Mouse (Mus musculus): Measurements from ENCODE around the gene Lyst.
A peak's percentile ranks its signal among the peaks of the same experiment; 100 is the strongest.
"Not testable (repeated sequence)": the region's sequence is repeated elsewhere in the genome, so short reads cannot be mapped to it uniquely, and the experiment has no call there.

Gene Lyst

GRCm38 (mm10) chr13:13783296-13783695 is 193.1 kb downstream of the Lyst start:
- DNase-seq (ENCODE audit: low spot score) = peak; percentile 16

GRCm38 (mm10) chr13:13783894-13784419 is 193.8 kb downstream of the Lyst start, which contains the start of gene Gng4:
Gene Gng4 (plus strand): TSS chr13:13784059.
- peak; percentile 85 for DNase-seq (ENCODE audit: low spot score)

DNA sequence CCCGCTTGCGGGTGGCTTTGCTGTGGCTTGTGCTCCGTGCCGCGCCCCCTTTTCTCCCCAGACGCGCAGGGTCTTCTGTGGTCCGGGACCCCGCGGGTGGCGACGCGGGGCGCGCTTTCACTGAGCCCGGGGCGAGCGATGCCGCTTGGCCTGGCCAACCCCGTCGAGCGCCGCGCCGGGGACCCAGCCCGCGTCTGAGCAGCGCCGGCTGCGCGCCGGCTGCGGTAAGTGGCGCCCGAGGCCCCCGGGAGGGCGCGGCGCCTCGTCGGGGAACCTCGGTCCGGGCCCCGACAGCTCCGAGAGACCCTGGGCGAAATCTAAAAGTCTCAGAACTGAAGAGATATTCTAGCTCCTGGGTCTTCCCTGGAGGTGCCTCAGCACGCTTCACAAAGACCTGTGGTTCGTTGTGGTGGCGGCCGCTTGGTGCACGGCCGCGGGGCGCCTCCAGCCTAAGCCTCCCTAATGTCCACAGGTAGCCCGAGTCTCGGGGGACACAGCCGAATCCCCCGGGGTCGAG is 194.3 kb downstream of the Lyst start:
- DNase-seq (ENCODE audit: low spot score) = peak; percentile 51

GRCm38 (mm10) chr13:13784981-13785783 is 195.0 kb downstream of the Lyst start:
- peak; percentile 71 for DNase-seq (ENCODE audit: low spot score)

DNA sequence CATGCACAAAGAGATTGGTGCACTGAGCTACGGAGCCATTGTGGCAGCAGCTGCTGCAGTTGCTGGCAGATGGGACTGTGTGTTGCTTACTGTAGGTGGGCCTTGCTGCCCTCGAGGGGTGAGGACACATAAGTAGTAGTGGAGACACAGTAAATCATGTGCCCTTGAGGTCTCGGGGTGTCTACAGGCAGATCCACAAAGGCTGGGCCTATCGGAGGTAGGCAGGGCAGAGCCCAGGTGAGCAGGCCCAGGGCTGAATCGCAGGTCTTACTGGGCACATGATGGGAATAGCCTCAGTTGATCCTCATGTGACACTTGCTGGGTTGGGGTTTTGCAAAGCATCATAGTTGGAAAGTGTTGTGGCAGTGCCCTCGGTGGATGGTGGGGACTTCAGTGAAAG is 196.8 kb downstream of the Lyst start:
- DNase-seq (ENCODE audit: low spot score) = no peak

DNA sequence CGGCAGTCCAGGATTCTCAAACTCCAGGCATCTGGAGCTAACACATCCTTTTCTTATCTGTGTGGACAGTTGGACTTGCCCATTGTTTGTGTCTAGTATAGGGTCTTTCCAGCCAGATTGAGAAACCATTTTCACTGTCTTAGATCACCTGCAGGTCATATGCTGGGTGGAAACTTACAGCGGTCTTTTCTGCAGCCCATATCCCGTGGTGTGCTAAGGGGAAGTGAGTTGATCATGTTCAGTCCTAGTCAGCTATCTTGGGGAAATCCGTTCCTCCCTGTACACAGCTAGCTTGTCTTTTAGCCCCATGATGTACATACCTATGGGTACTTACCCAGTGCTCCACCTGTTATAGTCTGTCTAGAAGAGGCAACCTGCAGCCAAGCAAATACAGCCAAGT is 197.9 kb downstream of the Lyst start:
- DNase-seq (ENCODE audit: low spot score) = no peak

GRCm38 (mm10) chr13:13791981-13792380 is 201.8 kb downstream of the Lyst start:
- no peak for DNase-seq (ENCODE audit: low spot score)

- no peak for DNase-seq (ENCODE audit: low spot score)
Observed at GRCm38 (mm10) chr13:13795166-13795832, 205.1 kb downstream of the Lyst start.

GRCm38 (mm10) chr13:13796082-13796481 is 205.9 kb downstream of the Lyst start:
- no peak for DNase-seq (ENCODE audit: low spot score)

GRCm38 (mm10) chr13:13797816-13798215 is 207.6 kb downstream of the Lyst start:
- DNase-seq (ENCODE audit: low spot score) = not testable (repeated sequence)

DNA sequence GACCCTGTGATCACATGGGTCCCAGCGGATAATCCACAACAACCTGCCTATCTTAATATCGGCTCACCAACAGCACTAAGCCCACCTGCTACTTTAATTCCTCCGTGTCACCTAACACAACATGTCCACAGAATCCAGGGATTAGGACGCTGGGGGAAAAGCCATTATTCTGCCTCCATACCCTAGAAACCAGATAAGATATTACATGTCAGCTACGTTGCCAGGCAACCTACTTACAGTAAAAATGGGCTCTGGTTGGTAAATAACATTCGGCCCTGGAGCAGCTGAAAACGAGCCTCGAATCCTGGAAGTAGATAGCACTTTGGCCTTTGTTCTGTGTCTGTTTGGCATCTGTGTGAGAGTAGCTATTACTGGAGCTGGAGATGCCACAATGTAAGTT is 208.6 kb downstream of the Lyst start:
- no peak for DNase-seq (ENCODE audit: low spot score)

DNA sequence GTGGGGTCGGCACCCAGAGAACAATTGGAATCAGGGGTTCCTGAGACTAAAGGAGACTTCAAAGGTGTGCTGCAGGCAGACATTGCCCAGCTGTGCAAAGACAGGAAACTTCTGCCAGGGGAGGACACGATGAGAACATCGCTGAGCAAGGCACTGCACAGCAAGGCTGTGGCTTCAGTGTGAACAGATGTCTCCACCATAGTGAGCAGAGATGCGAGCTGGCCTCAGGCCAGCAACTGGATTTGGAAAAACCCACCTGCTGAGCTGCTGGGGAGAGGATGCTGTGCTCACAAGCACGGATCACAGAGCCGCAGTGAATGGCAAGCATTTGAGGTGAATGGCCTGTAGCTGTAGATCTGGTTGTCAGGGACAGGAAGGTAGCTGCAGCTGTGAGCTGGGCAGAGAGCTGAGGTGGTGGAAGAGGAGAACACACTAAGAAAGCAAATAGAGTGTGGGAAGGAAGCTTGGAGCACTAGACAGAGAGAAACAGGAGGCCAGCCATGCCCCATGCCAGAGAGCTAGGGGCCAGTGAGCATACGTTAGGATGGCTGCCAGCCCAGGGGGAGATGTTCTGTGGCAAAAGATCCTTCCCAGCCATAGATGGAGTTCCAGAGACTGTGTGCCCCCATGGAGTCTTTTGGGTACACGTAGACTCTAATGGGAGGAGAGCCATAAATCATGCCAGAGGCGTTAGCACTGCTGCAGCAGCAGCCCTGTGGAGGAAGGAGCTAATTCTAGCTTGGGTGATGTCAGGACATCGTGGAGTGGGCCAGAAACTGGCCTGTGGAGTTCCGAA is 218.3 kb downstream of the Lyst start:
- DNase-seq (ENCODE audit: low spot score) = peak; percentile 50

- no peak for DNase-seq (ENCODE audit: low spot score)
Observed at GRCm38 (mm10) chr13:13810885-13811284, 220.7 kb downstream of the Lyst start.

- no peak for DNase-seq (ENCODE audit: low spot score)
Observed at GRCm38 (mm10) chr13:13818696-13819095, 228.5 kb downstream of the Lyst start.

DNA sequence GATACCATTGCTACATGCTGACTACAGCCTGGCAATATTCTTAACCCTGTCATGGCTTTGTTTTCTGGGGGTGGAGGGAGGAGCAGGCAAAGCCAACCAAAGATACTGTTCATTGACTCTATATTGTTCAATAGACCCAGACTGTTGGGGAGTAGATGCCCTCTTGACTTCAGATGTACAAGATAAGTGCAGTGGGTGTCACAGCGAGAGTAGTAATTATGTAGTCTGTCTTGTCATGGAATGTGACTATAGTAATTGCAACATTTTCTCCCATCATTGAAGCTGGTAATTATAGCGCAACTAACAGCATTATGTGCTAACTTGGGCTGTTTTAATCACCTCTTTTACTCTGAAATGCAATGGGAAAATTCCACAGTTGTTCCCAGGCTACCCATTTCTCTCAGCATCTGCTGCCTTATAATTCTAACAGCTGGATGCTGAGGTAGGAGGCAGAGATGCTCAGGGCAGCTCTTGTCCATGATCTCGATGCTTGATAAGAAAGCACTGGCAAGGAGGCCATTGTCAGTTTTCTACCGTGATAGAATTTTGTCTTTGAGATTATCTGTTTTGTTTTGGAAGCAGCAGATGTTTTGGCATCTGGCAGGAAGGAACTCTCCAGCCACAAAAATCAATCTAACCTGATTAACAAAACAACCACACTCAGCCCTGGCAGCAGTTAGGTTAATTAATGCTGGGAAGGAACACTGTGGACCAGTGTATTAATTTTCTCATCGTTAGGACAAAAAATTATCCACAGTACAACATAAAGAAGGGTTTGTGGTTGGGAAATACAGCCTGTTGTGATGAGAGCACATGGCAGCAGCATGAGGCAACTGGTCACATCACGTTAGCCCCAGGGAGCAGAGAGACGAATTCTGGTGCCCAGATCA is 230.3 kb downstream of the Lyst start:
- DNase-seq (ENCODE audit: low spot score) = peak; percentile 52

GRCm38 (mm10) chr13:13824946-13825345 is 234.7 kb downstream of the Lyst start:
- DNase-seq (ENCODE audit: low spot score) = no peak

- DNase-seq (ENCODE audit: low spot score) = no peak
Observed at GRCm38 (mm10) chr13:13826533-13826932, 236.3 kb downstream of the Lyst start.

DNA sequence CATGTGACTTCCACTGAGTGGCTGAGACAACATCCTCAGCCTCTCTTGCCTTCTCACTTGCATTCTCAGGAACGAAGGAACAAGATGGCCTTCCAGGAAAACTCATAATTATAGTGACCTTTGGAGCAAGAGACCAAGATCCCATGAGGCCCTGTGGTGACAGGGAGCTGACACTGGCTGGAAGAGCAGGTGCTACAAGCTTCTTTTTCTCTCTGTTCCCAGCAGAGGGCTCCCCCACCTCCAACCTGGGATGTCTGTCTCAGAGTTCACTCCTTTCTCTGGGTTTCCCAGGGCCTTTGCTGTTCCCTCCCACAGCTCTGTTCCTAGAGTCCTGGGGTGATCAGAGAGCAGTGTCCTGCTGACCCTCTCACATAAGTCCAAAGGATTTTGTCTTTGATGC is 237.9 kb downstream of the Lyst start:
- no peak for DNase-seq (ENCODE audit: low spot score)

Data from MN1 (cell line).